ENCODE assay signal across 9 mouse cellular contexts in the genomic region with DNA sequence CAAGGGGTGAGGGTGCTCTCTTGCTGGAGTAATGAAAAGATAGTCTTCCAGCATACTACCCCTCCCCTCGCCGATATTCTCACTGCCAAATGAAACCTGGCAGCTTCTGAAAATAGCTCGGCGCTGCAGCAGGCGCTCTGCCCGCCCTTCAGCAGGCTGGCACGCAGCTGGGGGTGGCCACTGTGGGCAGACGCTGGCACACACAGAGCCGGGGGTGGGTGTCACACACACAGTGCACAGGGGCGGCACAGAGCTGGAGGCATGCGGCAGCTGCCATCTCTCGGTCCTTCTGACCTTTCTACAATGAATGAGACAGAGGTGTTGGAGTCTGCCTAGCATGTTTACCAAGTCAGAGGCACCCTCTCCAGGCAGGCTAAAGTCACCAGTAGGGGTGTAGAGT. TPM values are rescaled to one million over a fixed set of nuclear protein-coding genes. Genes with fewer than 3 reads are reported as not detected.
DNase-seq lines count a peak whose midpoint lies in the region; ATAC-seq and TF ChIP-seq lines count a peak whose summit lies in the region.
"Had no signal": no experiment of that assay in that cellular context is flagged by ENCODE, and none has a peak within 500 bp of the region (broad histone marks: within the 10 kb centered on the region; RNA-seq: fewer than 3 reads in every experiment).

No protein-coding gene starts in this region.

- no peak overlapping the region for H3K4me3 ChIP-seq in forebrain, embryonic 14.5 days (ENCODE audit: low read depth, low read length)
- no peak overlapping the region for H3K4me3 ChIP-seq in forebrain, embryonic 11.5 days (ENCODE audit: low read depth, low read length)
- no peak overlapping the region for H3K4me3 ChIP-seq in olfactory bulb, adult 2 months (ENCODE audit: insufficient read depth, low read depth, low read length)
- H3K4me3 ChIP-seq: limb, embryonic 12.5 days had no signal

- WGBS in forebrain, embryonic 14.5 days, result 47% methylated on average over 12 of the region's 12 CpGs
- 87% methylated on average over 12 of the region's 12 CpGs for WGBS in forebrain, embryonic 11.5 days
- WGBS in olfactory bulb, adult 2 months, result 7% methylated on average over 12 of the region's 12 CpGs

- peak; percentile 80 for DNase-seq in forebrain, embryonic 14.5 days (ENCODE audit: low spot score)
- DNase-seq in forebrain, embryonic 11.5 days (ENCODE audit: low spot score), result no peak
- peak; percentile 87 for DNase-seq in cerebellum, adult 11-12 months
- DNase-seq in gastrocnemius, postnatal 36 days, result peak; percentile 36 to 38
- peak; percentile 71 to 83 for DNase-seq in layer of hippocampus, adult 18-20 months (ENCODE audit: low spot score in 2 of 2)
- DNase-seq in adipocyte (ENCODE audit: low spot score), result no peak
- DNase-seq in natural killer cell, adult 2 months (ENCODE audit: low spot score in 2 of 2), result no peak

- no peaks in the 10 kb centered on the region for H3K9me3 ChIP-seq in forebrain, embryonic 14.5 days (replicated peaks; ENCODE audit: control insufficient read depth, low read length)
- no peaks in the 10 kb centered on the region for H3K9me3 ChIP-seq in forebrain, embryonic 11.5 days (ENCODE audit: control insufficient read depth, low read length)
- H3K9me3 ChIP-seq: limb, embryonic 12.5 days had no signal

- H3K4me2 ChIP-seq in forebrain, embryonic 14.5 days (ENCODE audit: low read length), result no peak overlapping the region; the same call in 1 of the 2 replicates
- no peak overlapping the region for H3K4me2 ChIP-seq in forebrain, embryonic 11.5 days (ENCODE audit: low read depth, low read length, severe bottlenecking)
- H3K4me2 ChIP-seq: limb, embryonic 12.5 days had no signal

- peaks cover 24% of the 10 kb centered on the region for H3K4me1 ChIP-seq in forebrain, embryonic 14.5 days (ENCODE audit: control insufficient read depth, insufficient read depth, low read length)
- H3K4me1 ChIP-seq in forebrain, embryonic 11.5 days (replicated peaks; ENCODE audit: control insufficient read depth, insufficient read depth, low read length), result 0 out of 2 replicates have a peak, but pooled peaks cover 2% of the 10 kb centered on the region
- peaks cover 53% of the 10 kb centered on the region for H3K4me1 ChIP-seq in olfactory bulb, adult 2 months (ENCODE audit: control insufficient read depth, insufficient read depth, low read length)

- H3K9ac ChIP-seq in forebrain, embryonic 14.5 days (ENCODE audit: low read length), result no peak overlapping the region
- no peak overlapping the region for H3K9ac ChIP-seq in forebrain, embryonic 11.5 days (ENCODE audit: low read length)
- H3K9ac ChIP-seq: limb, embryonic 12.5 days had no signal

- peak; percentile 76; the same call in 1 of the 2 replicates for ATAC-seq in forebrain, embryonic 14.5 days
- no peak for ATAC-seq in forebrain, embryonic 11.5 days (replicated peaks; ENCODE audit: low FRiP score)

- intact Hi-C loops in gastrocnemius, postnatal 36 days (cut with DNase I), result no loop called here

- peak overlapping the region; percentile 62 for H3K27ac ChIP-seq in forebrain, embryonic 14.5 days (ENCODE audit: low read depth, low read length)
- no peak overlapping the region for H3K27ac ChIP-seq in forebrain, embryonic 11.5 days (ENCODE audit: low read depth, low read length)
- H3K27ac ChIP-seq in olfactory bulb, adult 2 months (ENCODE audit: insufficient read depth, low read depth, low read length), result peak overlapping the region; percentile 99
- H3K27ac ChIP-seq: limb, embryonic 12.5 days had no signal

- H3K36me3 ChIP-seq in forebrain, embryonic 14.5 days (ENCODE audit: control insufficient read depth, insufficient read depth, low read length), result no peaks in the 10 kb centered on the region
- no peaks in the 10 kb centered on the region for H3K36me3 ChIP-seq in forebrain, embryonic 11.5 days (ENCODE audit: control insufficient read depth, insufficient read depth, low read length)
- H3K36me3 ChIP-seq: limb, embryonic 12.5 days had no signal

- H3K27me3 ChIP-seq in forebrain, embryonic 14.5 days (replicated peaks; ENCODE audit: control insufficient read depth, insufficient read depth, low read length), result no peaks in the 10 kb centered on the region
- H3K27me3 ChIP-seq in forebrain, embryonic 11.5 days (ENCODE audit: control insufficient read depth, insufficient read depth, low read length), result no peaks in the 10 kb centered on the region
- H3K27me3 ChIP-seq: limb, embryonic 12.5 days had no signal

- no peak for TF ChIP-seq CTCF in olfactory bulb, adult 2 months (IDR thresholded peaks at IDR 0.05; ENCODE audit: insufficient read depth, low read depth, low read length)

- 0 out of 2 replicates have a peak, but pooled peaks have one; percentile 21 for TF ChIP-seq POLR2A in olfactory bulb, adult 2 months (IDR thresholded peaks at IDR 0.05; ENCODE audit: insufficient read depth, low read depth, low read length)

RNA-seq across cellular contexts. Expression of gene Dock3, which starts 22.8 kb away (rescaled TPM):
- polyA plus RNA-seq in forebrain, embryonic 14.5 days (2014; fragmentation: Nextera tagmentation; extraction: Ambion mirVana), result 9.1 and 12.9 TPM in 2 replicates
- 10.7 and 12.1 TPM in 2 replicates for polyA plus RNA-seq in forebrain, embryonic 11.5 days (2014; fragmentation: Nextera tagmentation; extraction: Ambion mirVana)
- total RNA-seq in gastrocnemius, postnatal 36 days (2021), result not detected
- 100 to 1,000 TPM; 105 to 112 TPM for total RNA-seq in layer of hippocampus, adult 18-20 months (2021)
- polyA plus RNA-seq in olfactory bulb, adult 2 months (2012; ENCODE audit: insufficient read depth, insufficient read length, low replicate concordance, missing spikeins), result 452 TPM in 1 of 2 replicates, not detected in the other

RNA-seq across cellular contexts. Expression of gene Mapkapk3, which starts 35.2 kb away (rescaled TPM):
- polyA plus RNA-seq in forebrain, embryonic 14.5 days (2014; fragmentation: Nextera tagmentation; extraction: Ambion mirVana), result 1.4 and 1.9 TPM in 2 replicates
- polyA plus RNA-seq in forebrain, embryonic 11.5 days (2014; fragmentation: Nextera tagmentation; extraction: Ambion mirVana), result 3.2 and 4.9 TPM in 2 replicates
- total RNA-seq in gastrocnemius, postnatal 36 days (2021), result 10 to 100 TPM; 28.2 to 31.2 TPM
- total RNA-seq in layer of hippocampus, adult 18-20 months (2021), result 1 to 10 TPM; 1.8 to 2.2 TPM
- polyA plus RNA-seq in olfactory bulb, adult 2 months (2012; ENCODE audit: insufficient read depth, insufficient read length, low replicate concordance, missing spikeins), result not detected in 2 replicates

RNA-seq across cellular contexts. Expression of gene Cish, which starts 41.4 kb away (rescaled TPM):
- polyA plus RNA-seq in forebrain, embryonic 14.5 days (2014; fragmentation: Nextera tagmentation; extraction: Ambion mirVana), result 4.9 and 7.0 TPM in 2 replicates
- 6.5 and 7.4 TPM in 2 replicates for polyA plus RNA-seq in forebrain, embryonic 11.5 days (2014; fragmentation: Nextera tagmentation; extraction: Ambion mirVana)
- total RNA-seq in gastrocnemius, postnatal 36 days (2021), result 10 to 100 TPM in 1 of 2 experiments, 1 to 10 TPM in 1; 3.9 to 32.3 TPM
- total RNA-seq in layer of hippocampus, adult 18-20 months (2021), result 1 to 10 TPM; 3.0 to 6.3 TPM
- polyA plus RNA-seq in olfactory bulb, adult 2 months (2012; ENCODE audit: insufficient read depth, insufficient read length, low replicate concordance, missing spikeins), result not detected in 2 replicates

Comparison
In these comparisons a context has a peak if more than half of its experiments do, and no peak if none do; other contexts are left out.
1. DNase-seq: peak in forebrain, embryonic 14.5 days (single experiment), cerebellum, adult 11-12 months (single experiment), gastrocnemius, postnatal 36 days (2 of 2) and layer of hippocampus, adult 18-20 months (2 of 2); none in forebrain, embryonic 11.5 days (single experiment), adipocyte (single experiment) and natural killer cell, adult 2 months (0 of 2).
2. RNA of gene Dock3, which starts 22.8 kb away (polyA plus RNA-seq): 452 TPM in olfactory bulb, adult 2 months; 10.7 to 12.1 TPM in forebrain, embryonic 11.5 days and 9.1 to 12.9 TPM in forebrain, embryonic 14.5 days; every median in the first group is over 10 times any median in the second.